Mouse (Mus musculus) left cerebral cortex, adult 11 months (tissue): ENCODE data around the gene Klhl42.

Source experiments
- DNase-seq: peaks from one replicate; pipeline ENCODE4 v3.0.0; 2022; ENCODE audit warnings: low spot score

The Klhl42 gene

GRCm38 (mm10) chr6:147087736-147088135 is 3.4 kb upstream of the Klhl42 start:
- no peak for DNase-seq

GRCm38 (mm10) chr6:147088517-147088916 is 2.7 kb upstream of the Klhl42 start:
- DNase-seq = no peak

GRCm38 (mm10) chr6:147090191-147090590 is 988 bp upstream of the Klhl42 start:
- no peak for DNase-seq

- no peak for DNase-seq
These were observed 957 bp downstream of the Klhl42 start for GRCm38 (mm10) chr6:147092136-147092535.

GRCm38 (mm10) chr6:147094771-147095170 is 3.6 kb downstream of the Klhl42 start:
- DNase-seq = no peak

- no peak for DNase-seq
These were observed 4.9 kb downstream of the Klhl42 start for GRCm38 (mm10) chr6:147096109-147096508.

- DNase-seq = no peak
These were observed 5.8 kb downstream of the Klhl42 start for GRCm38 (mm10) chr6:147096934-147097333.

DNA sequence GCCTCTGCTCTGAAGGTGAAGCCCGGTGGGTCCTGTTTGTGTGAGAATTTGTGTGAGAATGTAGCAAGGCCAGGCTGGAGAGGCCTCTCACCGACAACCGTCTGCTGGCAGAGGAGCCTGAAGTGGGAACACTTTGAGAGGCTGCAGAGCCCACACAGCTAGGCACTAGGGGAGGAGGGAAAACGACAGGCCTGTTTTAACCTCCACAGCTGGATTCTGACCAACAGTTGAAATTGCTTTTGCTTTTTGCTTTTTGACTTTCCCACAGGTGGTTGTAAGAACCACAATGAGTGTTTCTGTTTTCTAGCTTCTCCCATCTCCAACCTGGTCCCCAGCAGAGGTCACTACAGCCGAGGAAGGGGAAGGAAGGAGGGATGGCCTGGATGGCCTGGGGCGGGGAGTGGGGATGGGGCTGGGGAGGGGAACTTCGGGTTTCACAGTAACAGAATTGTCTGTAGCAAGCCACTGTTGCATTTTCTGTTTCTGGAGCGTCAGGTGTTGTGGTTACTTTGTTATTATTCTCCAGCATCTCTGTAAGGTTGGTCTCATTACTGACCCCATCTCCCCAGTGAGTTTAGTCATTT is 6.3 kb downstream of the Klhl42 start:
- DNase-seq = no peak

DNA sequence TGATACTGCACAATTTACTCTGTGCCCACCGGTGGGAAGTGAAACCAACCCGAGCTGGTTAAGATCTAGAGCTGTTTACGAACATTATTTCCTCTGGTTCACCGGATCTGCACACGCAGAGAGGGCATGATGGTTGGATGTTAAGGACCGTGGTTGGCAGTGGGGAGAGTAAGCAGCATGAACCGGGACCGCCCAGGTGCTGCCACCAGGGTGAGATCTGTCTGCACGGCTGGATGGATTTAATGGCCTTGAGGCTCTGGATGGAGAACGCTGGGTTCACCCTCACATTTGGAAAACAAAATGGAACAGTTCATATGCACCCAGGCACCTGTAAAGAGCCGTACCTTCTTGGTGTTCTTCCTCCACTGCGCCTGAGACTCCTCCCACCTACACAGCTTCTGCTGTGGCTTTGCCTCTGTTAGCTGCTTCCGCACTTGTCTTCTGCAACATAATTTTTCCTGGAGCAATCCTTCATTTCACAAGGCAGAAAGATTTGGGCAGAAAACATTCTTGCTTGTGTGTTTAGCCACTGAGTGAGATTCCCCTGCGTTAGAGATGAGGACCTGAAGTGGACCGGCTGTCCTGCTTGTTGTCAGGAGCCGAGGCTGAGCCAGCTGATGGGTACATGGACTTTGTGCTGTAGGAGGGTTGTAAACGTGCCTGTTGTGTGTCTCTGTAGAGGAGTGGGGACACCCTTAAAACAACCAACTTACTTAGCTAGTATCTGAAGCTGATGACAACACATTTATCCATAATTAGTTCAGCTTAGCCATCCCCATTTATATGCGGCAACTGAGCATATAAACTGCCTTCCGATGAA is 8.5 kb downstream of the Klhl42 start:
- no peak for DNase-seq

DNA sequence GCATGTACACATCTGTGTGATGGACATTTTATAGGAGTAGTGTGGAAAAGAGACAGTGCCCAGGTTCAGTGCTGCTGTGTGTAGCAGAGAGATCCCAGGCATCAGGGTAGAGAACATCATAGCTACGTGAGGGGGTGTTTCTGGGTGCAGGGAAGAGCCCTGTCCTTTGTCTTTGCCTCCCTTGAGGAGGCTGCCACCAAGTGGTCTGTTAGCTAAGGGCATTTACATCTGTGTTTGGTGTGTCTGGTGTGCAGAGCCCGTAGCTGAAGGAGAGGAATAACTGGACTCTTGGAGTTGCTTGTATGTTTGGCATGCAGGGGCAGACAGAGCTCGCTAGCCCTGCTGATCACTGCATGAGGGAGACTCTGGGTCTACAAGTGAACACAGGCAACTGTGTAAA is 11.1 kb downstream of the Klhl42 start:
- no peak for DNase-seq

DNA sequence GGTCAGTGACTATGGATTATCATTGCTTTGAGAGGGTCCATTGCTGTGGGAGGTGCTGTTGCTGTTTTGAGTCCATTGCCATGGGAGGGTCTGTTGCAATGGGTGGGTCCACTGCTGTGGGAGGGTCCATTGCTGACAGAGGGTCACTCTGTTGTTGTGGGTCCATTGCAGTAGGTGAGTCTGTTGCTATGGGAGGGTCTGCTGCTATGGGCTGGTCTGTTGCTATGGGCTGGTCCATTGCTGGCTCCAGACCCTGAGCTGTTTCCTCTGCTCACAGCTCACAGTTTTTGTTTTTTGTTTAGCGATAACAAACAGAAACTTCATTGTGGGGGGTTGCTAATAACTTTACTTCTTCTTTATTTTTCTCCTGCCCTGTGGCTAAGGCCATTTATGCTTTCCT is 14.3 kb downstream of the Klhl42 start:
- DNase-seq = no peak

GRCm38 (mm10) chr6:147106716-147107115 is 15.5 kb downstream of the Klhl42 start:
- DNase-seq = no peak

GRCm38 (mm10) chr6:147109283-147109682 is 18.1 kb downstream of the Klhl42 start:
- DNase-seq = no peak

- DNase-seq = peak; percentile 51
These were observed 25.4 kb downstream of the Klhl42 start for GRCm38 (mm10) chr6:147116579-147116978.

DNA sequence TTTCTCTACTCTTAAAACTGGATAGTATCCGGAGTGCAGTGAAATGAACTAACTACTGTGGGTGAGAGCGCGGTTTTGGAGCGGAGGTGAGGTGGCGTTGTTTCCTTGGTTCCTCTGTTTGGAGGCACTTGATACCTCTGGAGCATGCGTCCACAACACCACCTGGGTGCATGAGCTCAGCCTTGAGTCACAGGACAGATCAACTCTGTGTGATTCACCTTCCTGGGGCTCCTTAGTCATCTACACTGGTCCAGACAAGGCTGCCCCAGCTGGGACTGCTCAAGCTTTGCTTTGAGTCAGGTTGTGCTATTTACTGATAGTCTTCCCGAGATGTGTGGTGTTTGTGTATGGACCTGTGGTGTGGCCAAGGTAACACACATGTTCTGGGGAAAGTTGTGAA is 26.6 kb downstream of the Klhl42 start:
- no peak for DNase-seq

DNA sequence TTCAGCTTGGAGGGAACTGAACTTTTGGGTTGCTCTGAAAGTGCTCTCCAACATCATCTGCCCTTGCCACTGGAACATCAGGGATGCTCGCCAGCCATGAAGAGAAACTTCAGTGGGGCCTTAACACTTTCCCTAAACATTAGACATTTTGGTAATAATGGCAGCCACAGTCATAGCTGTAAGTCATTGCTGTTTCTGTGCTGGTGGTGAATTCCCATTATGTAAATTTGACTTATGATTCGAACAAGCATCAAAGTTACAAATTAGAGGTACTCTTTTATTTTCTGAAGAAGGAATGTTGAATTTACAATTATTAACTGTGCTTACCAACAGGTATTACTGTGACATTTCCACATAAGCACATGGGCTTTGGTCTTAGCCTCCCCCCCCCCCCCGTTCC is 27.0 kb downstream of the Klhl42 start:
- DNase-seq = no peak

- no peak for DNase-seq
These were observed 30.1 kb downstream of the Klhl42 start for GRCm38 (mm10) chr6:147121320-147121719.

- DNase-seq = no peak
These were observed 36.1 kb downstream of the Klhl42 start for GRCm38 (mm10) chr6:147127239-147127638.

- DNase-seq = no peak
These were observed 47.1 kb downstream of the Klhl42 start for GRCm38 (mm10) chr6:147138260-147138659.

DNA sequence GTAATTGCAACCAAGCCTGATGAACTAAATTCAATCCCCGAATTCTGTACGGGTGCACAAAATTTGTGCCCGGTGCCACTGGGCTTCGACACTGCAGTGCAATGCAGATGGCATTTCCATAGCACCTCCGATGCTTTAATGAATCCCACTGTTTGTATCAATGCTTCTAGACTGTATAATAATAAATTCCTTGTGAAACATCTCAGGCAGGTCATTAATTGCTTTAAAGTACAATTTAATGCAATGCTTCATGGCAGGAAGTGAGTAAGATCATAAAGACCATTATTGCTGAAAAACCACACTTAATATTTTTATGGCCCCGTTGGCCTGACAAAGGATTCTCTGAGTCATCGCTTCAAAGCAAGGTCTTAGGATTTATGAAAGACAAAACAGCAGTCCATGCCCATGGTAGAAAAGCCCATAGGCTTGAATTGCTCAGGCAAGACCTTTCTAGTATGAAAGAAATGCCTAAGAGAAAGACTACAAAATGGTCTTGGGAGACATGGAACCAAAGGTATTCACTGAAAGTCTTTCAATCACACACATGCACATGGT is 49.5 kb downstream of the Klhl42 start:
- no peak for DNase-seq

GRCm38 (mm10) chr6:147144664-147145063 is 53.5 kb downstream of the Klhl42 start:
- no peak for DNase-seq

DNA sequence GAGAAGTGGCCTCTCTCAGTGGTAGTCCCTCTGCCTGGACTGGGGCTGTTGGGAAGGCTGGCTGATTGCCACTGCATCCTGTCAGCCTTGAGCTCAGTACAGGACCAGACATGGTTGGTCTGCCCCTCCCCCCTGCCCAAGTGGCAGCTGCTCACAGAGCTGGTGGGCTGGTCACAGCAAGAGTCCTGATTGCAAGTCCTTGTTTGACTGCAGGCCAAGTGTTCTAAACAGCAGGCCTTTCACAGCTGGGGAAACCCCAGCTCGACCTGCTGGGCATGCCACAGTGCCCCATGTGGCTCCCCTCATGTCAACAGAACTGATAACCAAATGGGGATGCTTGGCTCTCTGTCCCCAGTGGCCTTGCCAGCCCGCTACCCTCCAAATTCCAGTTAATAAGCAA is 54.1 kb downstream of the Klhl42 start:
- DNase-seq = peak; percentile 4

DNA sequence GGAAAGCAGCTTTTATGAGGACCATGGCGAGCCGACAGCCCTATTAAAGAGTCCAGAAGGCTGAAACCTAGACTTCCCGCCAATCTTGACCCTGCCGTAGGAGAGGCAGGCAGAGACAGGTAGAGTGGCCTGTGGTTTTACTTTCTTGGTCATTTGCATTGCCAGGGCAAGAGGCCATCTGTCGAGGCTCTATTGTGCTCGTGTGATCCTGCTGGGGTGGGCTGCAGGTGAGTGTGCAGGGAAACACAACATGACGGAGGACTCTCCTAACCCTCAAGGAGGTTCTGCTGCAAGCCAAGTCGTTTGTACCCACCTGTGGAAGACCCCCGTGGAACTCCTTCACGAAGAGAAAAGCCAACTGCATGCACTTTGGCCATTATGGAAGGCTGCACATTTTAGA is 54.6 kb downstream of the Klhl42 start:
- no peak for DNase-seq

DNA sequence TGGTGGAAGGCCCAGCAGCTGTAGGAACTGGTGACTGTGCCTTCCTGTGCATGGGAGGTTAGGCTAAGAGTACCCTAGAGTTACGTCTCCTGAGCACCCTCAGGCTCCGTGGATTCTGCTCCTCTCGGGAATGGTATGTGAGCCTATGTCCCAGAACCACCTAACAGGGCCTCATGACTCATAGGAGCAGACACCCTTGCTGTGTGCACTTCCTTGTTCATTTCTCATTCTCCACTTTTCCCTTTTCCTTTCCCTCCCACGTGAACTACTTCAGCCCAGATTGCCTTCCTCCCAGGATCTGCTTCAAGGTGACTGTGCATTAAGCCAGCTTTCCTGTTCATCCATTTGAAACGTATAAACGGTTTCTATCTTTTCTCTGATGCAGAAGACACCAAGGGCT is 59.9 kb downstream of the Klhl42 start:
- no peak for DNase-seq
